Mouse (Mus musculus) E14TG2a.4 (cell line): ENCODE measurements at regions not wholly inside any gene's neighbourhood (a gene's known extent, or its start where the extent isn't known, plus 50 kb on each side); places are given as distances from the start of the nearest gene placed in this dataset.

Source experiments
- H3K27me3 ChIP-seq: 2 replicates; pipeline ENCODE4 v1.6.1; 2014; ENCODE audit warnings: low read length, control low read depth; ENCODE audit not compliant: insufficient read depth
- H3K36me3 ChIP-seq: 2 replicates; pipeline ENCODE4 v1.6.1; 2014; ENCODE audit warnings: low read length, control low read depth; ENCODE audit not compliant: insufficient read depth
- H3K4me1 ChIP-seq: replicated peaks from 2 replicates; pipeline ENCODE4 v1.6.1; 2014; ENCODE audit warnings: low read depth, low read length, control low read depth
- H3K4me3 ChIP-seq: replicated peaks from 2 replicates; pipeline ENCODE4 v1.5.1; 2014; ENCODE audit warnings: mild to moderate bottlenecking, low read length
- H3K9me3 ChIP-seq: 2 replicates; pipeline ENCODE4 v1.6.1; 2014; ENCODE audit warnings: low read length, control low read depth
- CTCF ChIP-seq: conservative IDR thresholded peaks from 2 replicates; pipeline ENCODE4 v1.5.1; 2014; ENCODE audit warnings: low read length
- NANOG ChIP-seq: IDR thresholded peaks from 2 replicates; pipeline ENCODE4 v1.6.1; 2014; ENCODE audit warnings: borderline replicate concordance, low read length, mixed read lengths
- POU5F1 ChIP-seq: IDR thresholded peaks from 2 replicates; pipeline ENCODE4 v1.6.1; 2014; ENCODE audit warnings: low read length, borderline replicate concordance

DNA sequence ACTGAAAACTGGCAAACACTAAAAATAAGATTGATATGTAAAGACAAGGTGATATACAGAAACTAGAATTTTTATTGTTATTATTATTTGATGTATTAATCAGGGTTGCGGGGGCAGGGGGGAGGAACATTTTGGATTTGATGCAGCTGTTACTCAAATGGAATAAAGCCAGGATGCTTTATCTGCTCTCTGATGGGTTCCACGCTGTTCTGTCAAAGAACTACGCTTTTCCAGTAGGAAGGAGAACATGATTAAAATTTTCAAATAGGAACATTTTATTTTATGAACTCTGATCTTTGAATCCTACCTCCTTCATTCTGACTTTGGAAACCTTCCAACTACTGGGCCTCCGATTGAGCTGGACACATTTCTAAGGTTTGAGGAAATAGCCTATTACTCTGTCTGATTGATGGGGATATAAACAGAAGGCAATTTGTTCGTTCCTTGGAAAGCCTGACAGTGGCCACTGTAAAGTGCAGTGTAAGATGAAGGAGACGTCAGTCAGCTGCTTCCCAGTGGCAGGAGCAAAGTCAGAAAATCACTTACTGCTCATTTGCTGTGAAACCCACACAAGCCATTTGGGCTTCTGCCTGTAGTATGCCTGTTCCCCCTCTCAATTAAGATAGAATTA, 642.2 kb downstream of the Trib2 start:
- TF ChIP-seq POU5F1 (no peak), CTCF (no peak), NANOG (no peak)
- Histone ChIP-seq H3K9me3 (no peaks in the 10 kb centered on the region), H3K36me3 (no peaks in the 10 kb centered on the region), H3K4me1 (no peaks in the 10 kb centered on the region), H3K27me3 (no peaks in the 10 kb centered on the region), H3K4me3 (no peak overlapping the region)

- Histone ChIP-seq H3K36me3 (no peaks in the 10 kb centered on the region), H3K27me3 (no peaks in the 10 kb centered on the region), H3K4me3 (no peak overlapping the region), H3K4me1 (no peaks in the 10 kb centered on the region), H3K9me3 (no peaks in the 10 kb centered on the region)
- TF ChIP-seq POU5F1: no peak
- TF ChIP-seq CTCF: no peak
- TF ChIP-seq NANOG: no peak
Observed at GRCm38 (mm10) chr12:15162605-15163004, 654.1 kb downstream of the Trib2 start.

DNA sequence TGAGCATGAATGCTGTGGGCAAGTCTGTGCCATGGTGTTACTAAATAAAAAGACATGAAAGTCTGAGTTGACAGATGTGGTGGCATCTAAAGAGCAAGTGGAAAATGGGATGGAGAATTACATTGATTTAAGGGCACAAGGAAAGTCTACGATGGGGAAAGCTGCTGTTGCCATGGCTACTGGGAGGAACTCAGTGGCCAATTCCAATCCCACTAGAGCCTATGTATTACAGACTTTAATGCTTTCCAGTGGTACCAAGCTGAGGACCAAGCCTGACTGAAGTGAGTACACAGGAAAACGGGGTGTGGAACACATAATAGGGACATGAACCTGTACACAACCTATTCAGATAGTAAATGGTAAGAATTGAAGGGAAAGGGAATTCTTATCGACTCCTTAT, 654.9 kb downstream of the Trib2 start:
- no peak for TF ChIP-seq POU5F1
- TF ChIP-seq NANOG: no peak
- no peak for TF ChIP-seq CTCF
- H3K9me3 ChIP-seq: no peaks in the 10 kb centered on the region
- no peaks in the 10 kb centered on the region for H3K27me3 ChIP-seq
- no peak overlapping the region for H3K4me3 ChIP-seq
- H3K4me1 ChIP-seq: no peaks in the 10 kb centered on the region
- H3K36me3 ChIP-seq: no peaks in the 10 kb centered on the region

- TF ChIP-seq POU5F1 (no peak), CTCF (no peak), NANOG (no peak)
- H3K27me3 ChIP-seq: no peaks in the 10 kb centered on the region
- H3K4me3 ChIP-seq: no peak overlapping the region
- no peaks in the 10 kb centered on the region for H3K4me1 ChIP-seq
- H3K9me3 ChIP-seq: no peaks in the 10 kb centered on the region
- no peaks in the 10 kb centered on the region for H3K36me3 ChIP-seq
Observed at GRCm38 (mm10) chr12:15160478-15160998, 656.2 kb downstream of the Trib2 start.

DNA sequence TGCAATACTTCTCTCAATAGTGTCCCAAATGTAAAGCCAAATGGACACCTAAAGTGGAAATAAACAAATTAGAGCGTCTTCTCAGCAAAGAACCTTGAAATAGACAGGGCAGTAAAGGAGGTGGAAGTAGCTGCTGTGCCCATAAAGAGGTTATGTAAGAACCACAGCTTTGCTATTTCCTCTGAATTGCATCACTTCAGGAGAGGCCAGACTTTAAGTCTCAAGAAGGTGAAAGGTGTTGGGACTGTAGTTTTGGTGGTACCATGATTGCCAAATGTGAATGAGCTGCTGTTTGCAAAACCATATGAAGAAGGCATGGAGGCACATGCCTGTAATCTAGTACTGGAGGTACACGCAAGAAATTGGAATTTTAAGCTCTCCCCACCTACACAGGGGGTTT, 670.3 kb downstream of the Trib2 start:
- no peaks in the 10 kb centered on the region for H3K27me3 ChIP-seq
- H3K4me3 ChIP-seq: no peak overlapping the region
- H3K36me3 ChIP-seq: no peaks in the 10 kb centered on the region
- no peaks in the 10 kb centered on the region for H3K9me3 ChIP-seq
- no peaks in the 10 kb centered on the region for H3K4me1 ChIP-seq
- no peak for TF ChIP-seq CTCF
- no peak for TF ChIP-seq POU5F1
- TF ChIP-seq NANOG: no peak

DNA sequence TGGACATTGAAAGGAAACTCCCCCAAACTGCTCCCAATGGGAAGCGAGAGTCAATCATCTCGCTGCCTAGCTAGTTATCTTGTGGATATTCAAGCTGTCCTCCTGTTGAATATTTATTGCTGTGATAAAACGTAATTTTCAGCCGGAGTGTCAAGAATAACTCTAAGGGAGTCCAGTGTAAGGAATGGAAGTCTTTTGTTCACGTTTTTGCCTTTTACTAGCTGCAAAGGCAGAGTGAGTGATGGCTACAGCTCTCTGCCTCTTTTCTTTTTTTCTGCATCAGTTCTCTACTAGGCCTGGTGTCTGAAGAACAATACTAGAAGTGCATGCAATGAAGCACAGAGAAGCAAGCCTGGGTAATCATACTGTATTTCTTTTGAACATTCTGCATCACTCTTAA, 679.7 kb downstream of the Trib2 start:
- H3K36me3 ChIP-seq: no peaks in the 10 kb centered on the region
- no peak for TF ChIP-seq NANOG
- no peak for TF ChIP-seq CTCF
- no peak for TF ChIP-seq POU5F1
- no peak overlapping the region for H3K4me3 ChIP-seq

GRCm38 (mm10) chr12:15124179-15124578, 692.5 kb downstream of the Trib2 start:
- no peaks in the 10 kb centered on the region for H3K36me3 ChIP-seq
- no peak overlapping the region for H3K4me3 ChIP-seq
- no peaks in the 10 kb centered on the region for H3K4me1 ChIP-seq
- H3K27me3 ChIP-seq: no peaks in the 10 kb centered on the region
- no peak for TF ChIP-seq CTCF
- TF ChIP-seq NANOG: no peak
- TF ChIP-seq POU5F1: no peak
- H3K9me3 ChIP-seq: no peaks in the 10 kb centered on the region

More for the DNA sequence above, 679.7 kb downstream of the Trib2 start:
- H3K9me3 ChIP-seq: no peaks in the 10 kb centered on the region
- H3K4me1 ChIP-seq: no peaks in the 10 kb centered on the region
- H3K27me3 ChIP-seq: no peaks in the 10 kb centered on the region

- Histone ChIP-seq H3K27me3 (no peaks in the 10 kb centered on the region), H3K9me3 (no peaks in the 10 kb centered on the region), H3K36me3 (no peaks in the 10 kb centered on the region), H3K4me3 (no peak overlapping the region), H3K4me1 (no peaks in the 10 kb centered on the region)
- TF ChIP-seq NANOG (no peak), POU5F1 (no peak), CTCF (no peak)
Observed at GRCm38 (mm10) chr12:15122586-15123212, 694.0 kb downstream of the Trib2 start.

- peaks cover 9% of the 10 kb centered on the region; the same call in 1 of the 2 replicates for H3K4me1 ChIP-seq
- H3K4me3 ChIP-seq: no peak overlapping the region
- no peak for TF ChIP-seq NANOG
- TF ChIP-seq CTCF: no peak
- no peak for TF ChIP-seq POU5F1
- H3K27me3 ChIP-seq: no peaks in the 10 kb centered on the region
- no peaks in the 10 kb centered on the region for H3K36me3 ChIP-seq
- peaks cover 5% of the 10 kb centered on the region; the same call in 1 of the 2 replicates for H3K9me3 ChIP-seq
Observed at GRCm38 (mm10) chr12:15115556-15115955, 701.2 kb downstream of the Trib2 start.
